Mouse (Mus musculus): Measurements from ENCODE around the gene Cnnm3. TPM values are rescaled to one million over a fixed set of nuclear protein-coding genes. Genes with fewer than 3 reads are reported as not detected.

Cnnm3 gene
- polyA plus RNA-seq, 1 experiment from 2014 or later: 3.7 TPM

DNA sequence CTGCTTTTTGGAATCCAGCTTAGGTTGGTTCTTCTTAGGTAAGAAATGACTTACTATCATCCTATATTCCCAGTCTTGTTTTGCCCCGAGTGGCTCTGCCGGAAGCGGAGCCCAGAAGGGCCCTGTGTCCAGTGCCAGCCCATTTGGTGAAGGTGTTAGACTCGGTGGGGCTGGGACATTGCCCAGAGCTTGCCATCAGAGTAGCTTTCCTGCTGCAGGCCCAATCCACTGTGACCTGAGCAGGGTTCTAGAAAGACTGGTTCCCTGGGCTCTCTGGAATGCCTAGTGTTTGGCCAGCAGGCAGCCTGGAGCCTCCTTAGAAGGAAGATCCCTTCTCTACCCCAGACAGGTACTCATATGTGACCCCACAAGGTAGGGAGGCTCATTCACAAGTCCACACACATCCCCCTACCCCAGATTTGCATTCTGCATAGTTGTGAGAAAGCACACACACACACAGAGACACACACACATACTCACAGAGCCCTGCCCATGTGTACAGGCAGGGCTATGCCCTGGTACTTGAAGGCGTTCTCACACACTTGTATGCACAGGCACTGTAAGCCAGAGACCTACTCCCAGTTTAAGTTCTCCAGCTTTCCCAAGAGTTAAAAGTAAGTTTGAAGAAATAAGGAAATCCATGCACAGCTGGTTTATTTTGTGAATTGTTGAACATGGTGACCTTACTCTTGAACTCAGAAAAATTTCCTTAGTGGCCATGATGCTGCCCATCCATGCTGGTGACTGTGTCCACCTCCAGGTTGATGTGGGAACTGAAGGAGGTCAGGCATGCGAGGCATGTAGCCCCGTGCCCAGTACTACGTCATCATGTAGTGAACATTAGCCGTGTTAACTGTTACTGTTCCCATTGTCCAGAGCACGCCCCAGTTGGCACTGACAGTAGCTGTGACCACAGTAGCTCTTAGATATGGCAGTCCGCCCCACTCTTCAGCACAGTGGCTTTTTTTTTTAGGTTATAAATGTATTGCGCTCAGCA, 31.5 kb upstream of the Cnnm3 start:
- ATAC-seq (ENCODE audit: low FRiP score, low read depth): no peak
- no peak overlapping the region for H3K4me2 ChIP-seq (replicated peaks)
- no peaks in the 10 kb centered on the region for H3K27me3 ChIP-seq (replicated peaks)
- no peak overlapping the region for H3K9ac ChIP-seq
- 88% methylated on average over 12 of the region's 12 CpGs for WGBS
- peaks cover 11% of the 10 kb centered on the region for H3K4me1 ChIP-seq
- H3K36me3 ChIP-seq: no peaks in the 10 kb centered on the region
- H3K27ac ChIP-seq: no peak overlapping the region
- H3K4me3 ChIP-seq: no peak overlapping the region
- no peaks in the 10 kb centered on the region for H3K9me3 ChIP-seq

DNA sequence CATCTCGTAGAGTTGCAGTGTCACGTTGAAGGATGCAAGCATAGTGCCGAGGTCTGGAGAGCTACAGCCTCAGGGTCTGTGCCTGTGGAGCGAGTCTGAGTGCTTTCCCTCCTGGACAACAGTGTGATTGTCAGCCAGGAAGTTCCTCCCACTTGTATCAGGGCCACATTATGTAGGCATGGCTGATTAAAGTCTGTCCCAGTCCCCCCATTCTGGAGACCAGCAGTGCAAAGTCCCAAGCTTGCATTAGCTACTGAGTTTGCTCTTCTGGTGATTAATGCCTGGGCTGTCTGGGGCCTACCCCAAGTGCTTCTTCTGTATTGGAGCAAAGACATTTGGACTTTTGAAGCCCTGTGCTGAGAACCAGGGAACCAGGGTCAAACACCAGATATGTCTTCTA, 27.8 kb upstream of the Cnnm3 start:
- Histone ChIP-seq H3K4me3 (no peak overlapping the region), H3K36me3 (no peaks in the 10 kb centered on the region), H3K4me1 (no peaks in the 10 kb centered on the region), H3K27me3 (replicated peaks) (no peaks in the 10 kb centered on the region), H3K9me3 (no peaks in the 10 kb centered on the region), H3K9ac (no peak overlapping the region), H3K27ac (no peak overlapping the region), H3K4me2 (replicated peaks) (no peak overlapping the region)
- 76% methylated on average over 4 of the region's 4 CpGs for WGBS
- ATAC-seq (ENCODE audit: low FRiP score, low read depth): no peak

DNA sequence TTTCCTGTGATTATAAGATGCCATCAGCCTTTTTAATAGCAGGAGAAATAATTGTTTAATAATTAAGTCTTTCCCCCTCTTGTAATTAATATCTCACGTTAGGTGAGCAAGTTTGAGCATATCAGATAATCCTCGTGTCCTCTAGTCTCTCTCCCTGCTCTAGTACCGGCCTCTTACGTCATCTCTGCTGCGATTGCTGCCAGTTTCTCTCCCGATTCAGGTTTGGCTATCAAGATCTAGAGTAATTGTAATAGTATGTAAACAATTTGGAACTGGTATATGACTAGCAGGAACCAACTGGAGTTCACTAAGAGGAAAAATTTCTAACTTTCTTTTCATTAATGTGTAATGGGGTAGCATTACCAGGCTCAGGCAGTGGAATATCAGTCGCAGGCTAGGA, 26.6 kb upstream of the Cnnm3 start:
- Histone ChIP-seq H3K27me3 (replicated peaks) (no peaks in the 10 kb centered on the region), H3K9me3 (no peaks in the 10 kb centered on the region), H3K4me2 (replicated peaks) (no peak overlapping the region), H3K4me1 (no peaks in the 10 kb centered on the region; the same call in 1 of the 2 replicates), H3K27ac (no peak overlapping the region), H3K36me3 (no peaks in the 10 kb centered on the region), H3K9ac (no peak overlapping the region), H3K4me3 (no peak overlapping the region)
- 93% methylated on average over 7 of the region's 7 CpGs for WGBS
- no peak for ATAC-seq (ENCODE audit: low FRiP score, low read depth)

DNA sequence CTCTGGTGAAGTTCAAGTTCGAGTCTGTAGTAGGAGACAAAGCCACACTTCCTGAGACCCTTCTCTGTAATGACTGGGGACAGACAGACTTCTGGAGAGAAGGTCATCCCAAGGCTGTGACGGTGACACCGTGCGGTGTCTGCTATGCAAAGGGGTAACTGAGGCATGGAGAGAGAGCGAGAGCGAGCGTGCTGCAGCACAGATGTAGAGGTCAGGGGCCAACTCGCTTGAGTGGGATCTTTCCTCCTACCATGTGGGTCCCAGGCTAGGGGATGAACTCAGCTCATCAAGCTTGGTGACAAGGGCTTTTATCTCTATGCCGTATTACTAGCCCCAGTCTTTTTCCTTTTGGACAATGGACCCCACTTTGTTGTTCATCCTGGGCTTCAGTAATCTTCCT, 24.6 kb upstream of the Cnnm3 start:
- no peaks in the 10 kb centered on the region for H3K27me3 ChIP-seq (replicated peaks)
- ATAC-seq (ENCODE audit: low FRiP score, low read depth): no peak
- H3K9me3 ChIP-seq: no peaks in the 10 kb centered on the region
- 77% methylated on average over 9 of the region's 9 CpGs for WGBS
- no peak overlapping the region for H3K27ac ChIP-seq
- H3K4me1 ChIP-seq: no peaks in the 10 kb centered on the region; the same call in 1 of the 2 replicates
- H3K4me2 ChIP-seq (replicated peaks): no peak overlapping the region
- H3K9ac ChIP-seq: no peak overlapping the region
- no peaks in the 10 kb centered on the region for H3K36me3 ChIP-seq
- no peak overlapping the region for H3K4me3 ChIP-seq

DNA sequence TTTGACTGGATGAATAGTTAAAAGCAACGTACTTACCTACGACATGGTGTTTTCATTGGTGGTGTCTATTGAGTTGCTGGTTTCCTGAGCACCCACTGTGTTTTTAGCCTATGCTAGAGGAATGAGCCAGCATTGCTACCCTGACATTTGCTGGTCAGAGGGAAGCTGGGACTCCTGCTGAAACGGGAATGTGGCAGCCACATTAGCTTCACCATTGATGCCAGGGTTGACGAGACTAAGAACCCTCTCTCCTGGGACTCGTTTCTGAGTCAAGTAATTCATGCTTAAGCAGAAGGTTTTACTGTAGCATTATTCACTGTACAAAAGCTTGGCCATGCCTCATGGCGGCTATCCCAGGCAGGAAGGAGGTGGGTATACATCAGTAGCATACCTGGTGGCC, 22.0 kb upstream of the Cnnm3 start:
- Histone ChIP-seq H3K9ac (no peak overlapping the region), H3K4me3 (no peak overlapping the region), H3K27ac (no peak overlapping the region), H3K27me3 (replicated peaks) (no peaks in the 10 kb centered on the region), H3K4me2 (replicated peaks) (no peak overlapping the region), H3K4me1 (no peaks in the 10 kb centered on the region; the same call in 1 of the 2 replicates), H3K9me3 (no peaks in the 10 kb centered on the region), H3K36me3 (no peaks in the 10 kb centered on the region)
- WGBS: 66% methylated on average over 6 of the region's 6 CpGs
- ATAC-seq (ENCODE audit: low FRiP score, low read depth): no peak

DNA sequence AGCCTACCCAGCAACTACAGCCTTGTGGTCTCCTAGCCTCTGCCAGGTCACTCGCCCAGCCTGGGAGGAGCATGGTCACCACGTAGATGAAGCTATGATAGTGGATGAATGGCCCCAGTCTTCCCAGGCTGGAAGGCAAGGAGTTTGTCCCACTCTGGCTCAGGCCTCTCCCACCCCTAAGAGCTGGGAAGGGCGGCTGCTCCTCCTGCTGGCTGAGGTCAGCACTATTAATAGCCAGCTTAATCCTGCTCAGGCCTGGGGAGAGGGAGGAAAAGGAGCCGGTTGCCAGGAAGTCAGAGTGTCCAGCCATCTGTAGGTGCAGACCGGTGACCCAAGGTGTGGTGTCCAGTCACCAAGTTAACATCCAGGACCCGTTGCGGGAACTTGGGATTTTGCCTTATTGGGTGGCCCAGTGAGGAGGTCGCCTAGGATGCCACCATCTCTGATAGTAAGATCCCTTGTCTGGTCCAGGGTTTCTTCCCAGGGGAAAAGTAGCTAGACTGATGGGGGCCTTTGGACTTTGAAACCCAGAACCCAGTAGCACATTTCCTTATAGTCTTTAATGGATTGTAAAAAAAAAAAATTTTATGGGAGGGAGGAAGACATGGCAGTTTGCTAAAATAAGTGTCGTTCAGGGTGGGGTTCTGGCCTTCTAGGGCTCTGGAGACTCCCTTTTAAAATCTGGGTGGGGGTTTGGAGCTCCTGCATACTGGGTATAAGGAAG, 19.1 kb upstream of the Cnnm3 start:
- Histone ChIP-seq H3K4me1 (no peaks in the 10 kb centered on the region; the same call in 1 of the 2 replicates), H3K4me2 (replicated peaks) (no peak overlapping the region), H3K9me3 (no peaks in the 10 kb centered on the region), H3K27ac (no peak overlapping the region), H3K27me3 (replicated peaks) (no peaks in the 10 kb centered on the region), H3K9ac (no peak overlapping the region), H3K36me3 (no peaks in the 10 kb centered on the region), H3K4me3 (no peak overlapping the region)
- ATAC-seq (ENCODE audit: low FRiP score, low read depth): no peak
- 57% methylated on average over 9 of the region's 9 CpGs for WGBS

DNA sequence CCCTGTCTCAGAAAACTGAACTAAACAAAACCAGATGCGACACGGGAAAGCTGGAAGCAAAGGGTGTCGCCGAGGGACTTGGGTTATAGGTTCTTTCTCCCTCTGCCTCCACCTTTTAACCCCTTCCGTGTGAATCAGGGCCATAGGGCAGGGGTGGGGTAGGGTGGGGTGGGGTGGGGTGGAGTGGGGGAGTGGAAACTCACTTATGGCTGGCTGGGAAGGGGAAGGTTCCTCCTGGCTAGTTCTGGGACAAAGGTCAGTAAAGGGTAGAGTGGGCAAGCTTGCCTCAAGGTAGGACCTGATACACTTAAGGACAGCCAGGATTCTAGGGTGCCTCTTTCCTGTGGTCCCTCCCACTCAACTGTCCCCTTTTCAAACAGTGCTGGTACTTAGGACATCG, 18.4 kb upstream of the Cnnm3 start:
- ATAC-seq (ENCODE audit: low FRiP score, low read depth): no peak
- WGBS: 83% methylated on average over 6 of the region's 6 CpGs
- no peak overlapping the region for H3K4me2 ChIP-seq (replicated peaks)
- H3K36me3 ChIP-seq: peaks cover 2% of the 10 kb centered on the region; the same call in 1 of the 2 replicates
- H3K9me3 ChIP-seq: no peaks in the 10 kb centered on the region
- H3K27ac ChIP-seq: no peak overlapping the region
- no peaks in the 10 kb centered on the region; the same call in 1 of the 2 replicates for H3K4me1 ChIP-seq
- H3K27me3 ChIP-seq (replicated peaks): no peaks in the 10 kb centered on the region
- H3K4me3 ChIP-seq: no peak overlapping the region
- H3K9ac ChIP-seq: no peak overlapping the region

DNA sequence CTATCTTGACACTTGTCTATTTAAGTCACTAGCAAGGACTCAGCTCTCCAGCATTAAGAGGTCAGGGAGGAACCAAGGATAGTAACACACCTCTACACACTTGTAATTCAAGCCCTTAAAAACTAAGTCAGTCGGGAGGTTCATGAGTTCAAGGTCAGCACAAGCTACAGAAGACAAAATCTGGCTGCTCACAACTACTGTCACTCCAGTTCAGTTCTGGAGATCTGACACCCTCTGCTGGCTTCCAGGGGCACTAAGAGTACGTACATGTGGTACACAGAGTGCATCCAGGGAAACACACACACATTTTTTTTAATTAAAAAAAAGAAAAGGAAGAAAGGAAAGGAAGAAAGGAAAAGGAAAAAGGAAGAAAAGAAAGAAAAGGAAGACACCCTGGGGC, 14.9 kb upstream of the Cnnm3 start:
- no peak for ATAC-seq (ENCODE audit: low FRiP score, low read depth)
- Histone ChIP-seq H3K27me3 (replicated peaks) (no peaks in the 10 kb centered on the region), H3K4me2 (replicated peaks) (no peak overlapping the region), H3K4me3 (no peak overlapping the region), H3K27ac (no peak overlapping the region), H3K9ac (no peak overlapping the region), H3K9me3 (no peaks in the 10 kb centered on the region), H3K36me3 (peaks cover 23% of the 10 kb centered on the region), H3K4me1 (no peaks in the 10 kb centered on the region)
- 58% methylated on average over 2 of the region's 2 CpGs for WGBS

DNA sequence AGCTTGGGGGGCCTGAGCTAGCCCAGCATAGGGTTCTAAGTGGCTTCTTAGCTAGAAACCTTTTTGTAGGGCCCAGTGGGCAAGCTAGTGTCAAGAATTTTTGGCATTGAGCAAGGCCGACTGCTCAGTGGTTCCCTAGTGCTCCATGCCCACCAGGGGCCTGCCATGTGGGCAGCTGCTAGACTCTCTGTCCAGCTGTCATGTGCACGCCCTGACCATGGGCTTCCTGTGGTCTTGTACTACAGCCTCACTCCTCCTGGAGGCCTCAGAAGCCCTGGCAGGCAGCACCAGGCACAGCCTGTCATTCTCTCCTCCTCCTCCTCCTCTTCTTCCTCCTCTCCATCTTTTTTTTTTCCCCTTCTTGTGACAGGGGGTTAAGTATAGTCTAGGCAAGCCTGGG, 14.4 kb upstream of the Cnnm3 start:
- Histone ChIP-seq H3K9me3 (no peaks in the 10 kb centered on the region), H3K27me3 (replicated peaks) (no peaks in the 10 kb centered on the region), H3K27ac (no peak overlapping the region), H3K9ac (no peak overlapping the region), H3K36me3 (peaks cover 23% of the 10 kb centered on the region), H3K4me3 (no peak overlapping the region), H3K4me1 (no peaks in the 10 kb centered on the region), H3K4me2 (replicated peaks) (no peak overlapping the region)
- ATAC-seq (ENCODE audit: low FRiP score, low read depth): no peak
- WGBS: 71% methylated on average over 2 of the region's 2 CpGs

DNA sequence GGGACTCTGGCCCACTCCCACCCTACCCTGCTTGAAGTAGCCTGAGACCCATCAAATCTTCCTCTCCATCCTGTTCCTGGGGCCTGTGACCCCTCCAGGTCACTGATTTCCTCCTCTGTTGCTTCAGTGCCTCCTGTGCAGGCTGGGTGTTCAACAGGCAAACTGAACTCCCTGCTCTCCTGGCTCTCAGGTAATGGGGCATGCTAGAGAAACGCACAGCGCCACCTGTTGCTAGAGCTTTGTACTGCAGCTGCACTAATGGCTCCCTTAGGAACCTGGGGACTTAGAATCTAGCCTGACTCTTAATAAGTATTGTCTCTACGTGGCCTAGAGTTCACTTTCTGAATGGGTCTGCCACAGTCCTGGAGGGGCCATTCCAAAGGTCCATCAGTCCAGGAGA, 10.4 kb upstream of the Cnnm3 start:
- H3K4me1 ChIP-seq: no peaks in the 10 kb centered on the region
- no peak for ATAC-seq (ENCODE audit: low FRiP score, low read depth)
- WGBS: 9% methylated on average over 3 of the region's 3 CpGs

DNA sequence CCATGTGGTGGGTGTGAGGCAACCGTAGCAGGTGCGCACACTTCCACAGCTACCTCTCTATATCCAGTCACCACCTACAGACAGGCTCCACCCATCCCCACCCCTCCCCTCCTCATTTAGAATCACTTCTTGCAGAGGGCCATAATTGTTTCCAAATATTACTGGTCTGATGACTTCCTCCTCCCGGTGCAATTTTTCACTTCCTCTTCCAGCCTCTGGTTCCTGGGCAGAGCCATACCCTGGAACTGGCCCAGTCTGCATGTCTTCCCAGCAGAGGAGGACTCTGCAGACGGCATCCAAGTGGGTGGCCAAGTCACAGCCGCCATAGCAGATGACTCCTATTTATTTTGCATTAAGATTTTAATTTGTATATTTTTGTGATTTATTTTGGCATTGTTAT, 3.4 kb upstream of the Cnnm3 start:
- no peak overlapping the region for H3K4me2 ChIP-seq (replicated peaks)
- peaks cover 18% of the 10 kb centered on the region for H3K36me3 ChIP-seq
- H3K9ac ChIP-seq: no peak overlapping the region
- ATAC-seq (ENCODE audit: low FRiP score, low read depth): no peak
- no peak overlapping the region for H3K4me3 ChIP-seq
- WGBS: 86% methylated on average over 5 of the region's 5 CpGs
- peaks cover 4% of the 10 kb centered on the region for H3K4me1 ChIP-seq
- H3K27ac ChIP-seq: no peak overlapping the region
- no peaks in the 10 kb centered on the region for H3K27me3 ChIP-seq (replicated peaks)
- H3K9me3 ChIP-seq: no peaks in the 10 kb centered on the region

More for the DNA sequence above, 10.4 kb upstream of the Cnnm3 start:
- H3K9me3 ChIP-seq: no peaks in the 10 kb centered on the region
- H3K36me3 ChIP-seq: peaks cover 30% of the 10 kb centered on the region
- no peak overlapping the region for H3K27ac ChIP-seq
- H3K4me3 ChIP-seq: no peak overlapping the region
- H3K4me2 ChIP-seq (replicated peaks): no peak overlapping the region
- H3K27me3 ChIP-seq (replicated peaks): no peaks in the 10 kb centered on the region
- H3K9ac ChIP-seq: no peak overlapping the region

Measured in neural tube, embryonic 12.5 days (tissue).